Comparison of ENCODE assay signal across 8 mouse cellular contexts in genomic region chr19:9898339-9899066, GRCm38 (mm10). TPM values are rescaled to one million over a fixed set of nuclear protein-coding genes. Genes with fewer than 3 reads are reported as not detected.
A peak's percentile ranks its signal among the peaks of the same experiment; 100 is the strongest.
DNase-seq lines count a peak whose midpoint lies in the region; ATAC-seq and TF ChIP-seq lines count a peak whose summit lies in the region.

No protein-coding gene starts in this region.

- H3K4me3 ChIP-seq in kidney, adult 2 months (ENCODE audit: insufficient read depth, low read depth, low read length), result peak overlapping the region; percentile 59
- H3K4me3 ChIP-seq in limb, embryonic 12.5 days (replicated peaks), result peak overlapping the region; percentile 88
- H3K4me3 ChIP-seq in midbrain, embryonic 14.5 days (replicated peaks; ENCODE audit: low read depth, low read length), result peak overlapping the region; percentile 74

- WGBS in kidney, adult 2 months, result 11% methylated on average over 17 of the region's 17 CpGs
- WGBS in limb, embryonic 12.5 days, result 11% methylated on average over 17 of the region's 17 CpGs
- 11% methylated on average over 17 of the region's 17 CpGs for WGBS in midbrain, embryonic 14.5 days

- no peak for TF ChIP-seq CTCF in kidney, adult 2 months (conservative IDR thresholded peaks at IDR 0.05; ENCODE audit: insufficient read depth, insufficient read length, low read depth, low read length)

- H3K9ac ChIP-seq in limb, embryonic 12.5 days (replicated peaks), result peak overlapping the region; percentile 79
- peak overlapping the region; percentile 62 for H3K9ac ChIP-seq in midbrain, embryonic 14.5 days (replicated peaks; ENCODE audit: low read length)

- H3K27ac ChIP-seq in kidney, adult 2 months (ENCODE audit: insufficient read depth, low read depth, low read length), result no peak overlapping the region
- H3K27ac ChIP-seq in limb, embryonic 12.5 days, result peak overlapping the region; percentile 89
- no peak overlapping the region for H3K27ac ChIP-seq in midbrain, embryonic 14.5 days (replicated peaks; ENCODE audit: low read depth, low read length)

- H3K4me1 ChIP-seq in kidney, adult 2 months (ENCODE audit: control insufficient read depth, insufficient read depth, low read length), result peaks cover 5% of the 10 kb centered on the region; the same call in 1 of the 2 replicates
- peaks cover 27% of the 10 kb centered on the region for H3K4me1 ChIP-seq in limb, embryonic 12.5 days (replicated peaks)
- peaks cover 16% of the 10 kb centered on the region for H3K4me1 ChIP-seq in midbrain, embryonic 14.5 days (ENCODE audit: control insufficient read depth, insufficient read depth, low read length)

- no peaks in the 10 kb centered on the region for H3K36me3 ChIP-seq in kidney, adult 2 months (ENCODE audit: control insufficient read depth, insufficient read depth, low read length)
- H3K36me3 ChIP-seq in limb, embryonic 12.5 days, result peaks cover 21% of the 10 kb centered on the region
- H3K36me3 ChIP-seq in midbrain, embryonic 14.5 days (ENCODE audit: control insufficient read depth, insufficient read depth, low read length), result peaks cover 17% of the 10 kb centered on the region

- peak; percentile 29 for DNase-seq in kidney, adult 2 months
- no peak for DNase-seq in kidney, adult 18-20 months
- peak; percentile 53 for DNase-seq in adrenal gland, postnatal 14 days
- DNase-seq in gonadal fat pad, adult 2 months (ENCODE audit: low read depth), result peak; percentile 33
- no peak for DNase-seq in midbrain, embryonic 14.5 days
- DNase-seq in urinary bladder, postnatal 10 days (ENCODE audit: low spot score), result no peak
- no peak for DNase-seq in left cerebral cortex, adult 9 months (ENCODE audit: low spot score in 2 of 2)

- H3K27me3 ChIP-seq in kidney, adult 2 months (replicated peaks; ENCODE audit: control insufficient read depth, insufficient read depth, low read length), result no peaks in the 10 kb centered on the region
- no peaks in the 10 kb centered on the region for H3K27me3 ChIP-seq in limb, embryonic 12.5 days
- H3K27me3 ChIP-seq in midbrain, embryonic 14.5 days (ENCODE audit: control insufficient read depth, insufficient read depth, low read length), result no peaks in the 10 kb centered on the region

- H3K9me3 ChIP-seq in limb, embryonic 12.5 days, result 0 out of 2 replicates have a peak, but pooled peaks cover 3% of the 10 kb centered on the region
- H3K9me3 ChIP-seq in midbrain, embryonic 14.5 days (ENCODE audit: control insufficient read depth, low read length), result no peaks in the 10 kb centered on the region

- no peak for ATAC-seq in limb, embryonic 12.5 days (ENCODE audit: insufficient number of reproducible peaks, insufficient read depth, low FRiP score, low TSS enrichment, low read depth)
- ATAC-seq in midbrain, embryonic 14.5 days (ENCODE audit: low FRiP score, low TSS enrichment), result no peak

- TF ChIP-seq POLR2A in kidney, adult 2 months (IDR thresholded peaks at IDR 0.05; ENCODE audit: low read depth, low read length), result no peak

- peak overlapping the region; percentile 82 for H3K4me2 ChIP-seq in limb, embryonic 12.5 days
- H3K4me2 ChIP-seq in midbrain, embryonic 14.5 days (ENCODE audit: low read length), result peak overlapping the region; percentile 89

RNA-seq across cellular contexts. Expression of gene Incenp, which starts 0.8 kb away (rescaled TPM):
- polyA plus RNA-seq in kidney, adult 2 months (2012; rRNA removed), result 3.9 and 4.7 TPM in 2 replicates
- 25.3 and 29.3 TPM in 2 replicates for total RNA-seq in adrenal gland, postnatal 14 days (2021)
- polyA plus RNA-seq in gonadal fat pad, adult 2 months (2012; rRNA removed), result 5.1 and 5.6 TPM in 2 replicates
- 140 and 148 TPM in 2 replicates for polyA plus RNA-seq in limb, embryonic 12.5 days (2016; fragmentation: Nextera tagmentation; extraction: Ambion mirVana)
- polyA plus RNA-seq in midbrain, embryonic 14.5 days (2014; fragmentation: Nextera tagmentation; extraction: Ambion mirVana), result 18.1 and 21.7 TPM in 2 replicates

RNA-seq across cellular contexts. Expression of gene Scgb2a2, which starts 51.1 kb away (rescaled TPM):
- not detected in 2 replicates for polyA plus RNA-seq in kidney, adult 2 months (2012; rRNA removed)
- not detected in 2 replicates for total RNA-seq in adrenal gland, postnatal 14 days (2021)
- not detected in 2 replicates for polyA plus RNA-seq in gonadal fat pad, adult 2 months (2012; rRNA removed)
- polyA plus RNA-seq in limb, embryonic 12.5 days (2016; fragmentation: Nextera tagmentation; extraction: Ambion mirVana), result not detected in 2 replicates
- polyA plus RNA-seq in midbrain, embryonic 14.5 days (2014; fragmentation: Nextera tagmentation; extraction: Ambion mirVana), result not detected in 2 replicates

Comparison
In these comparisons a context has a peak if more than half of its experiments do, and no peak if none do; other contexts are left out.
1. DNase-seq: peak in kidney, adult 2 months (single experiment), adrenal gland, postnatal 14 days (single experiment) and gonadal fat pad, adult 2 months (single experiment); none in kidney, adult 18-20 months (single experiment), midbrain, embryonic 14.5 days (single experiment), urinary bladder, postnatal 10 days (single experiment) and left cerebral cortex, adult 9 months (0 of 2).
2. Peak in every context shown above with its lines, with median percentiles within 50 percentile points of each other: H3K4me3 ChIP-seq.